Mouse (Mus musculus) forebrain, embryonic 14.5 days (tissue): ENCODE measurements around the gene Nav1. TPM values are rescaled to one million over a fixed set of nuclear protein-coding genes. Genes with fewer than 3 reads are reported as not detected.

ENCODE experiments used
- ATAC-seq: fragments of 200-750 bp; cut with Nextera tagmentation; 2 replicates; pipeline ENCODE4 v1.8.0; 2017; ENCODE audit warnings: mild to moderate bottlenecking, moderate library complexity
- DNase-seq: peaks from one replicate; pipeline ENCODE4 v3.0.0-alpha.2; 2015; ENCODE audit warnings: low spot score
- H3K27ac ChIP-seq: fragments of 300-500 bp; sonication (generic); 2 replicates; pipeline ENCODE4 v1.5.1; 2014; ENCODE audit warnings: low read depth, mild to moderate bottlenecking, control low read depth, low read length, moderate library complexity
- H3K27me3 ChIP-seq: fragments of 300-500 bp; sonication (generic); replicated peaks from 2 replicates; pipeline ENCODE4 v1.6.1; 2014; ENCODE audit warnings: low read length, control low read depth, mixed read lengths; ENCODE audit not compliant: control insufficient read depth, insufficient read depth
- H3K36me3 ChIP-seq: fragments of 300-500 bp; sonication (generic); 2 replicates; pipeline ENCODE4 v1.6.1; 2014; ENCODE audit warnings: low read length, control low read depth; ENCODE audit not compliant: control insufficient read depth, insufficient read depth
- H3K4me1 ChIP-seq: fragments of 300-500 bp; sonication (generic); 2 replicates; pipeline ENCODE4 v1.6.1; 2014; ENCODE audit warnings: antibody characterized with exemption, low read length, control low read depth; ENCODE audit not compliant: control insufficient read depth, insufficient read depth
- H3K4me2 ChIP-seq: fragments of 300-500 bp; sonication (generic); 2 replicates; pipeline ENCODE4 v1.6.1; 2014; ENCODE audit warnings: mild to moderate bottlenecking, control low read depth, low read length
- H3K4me3 ChIP-seq: fragments of 300-500 bp; sonication (generic); 2 replicates; pipeline ENCODE4 v1.5.1; 2014; ENCODE audit warnings: low read depth, low read length, control low read depth
- H3K9ac ChIP-seq: fragments of 300-500 bp; sonication (generic); 2 replicates; pipeline ENCODE4 v1.6.1; 2014; ENCODE audit warnings: mild to moderate bottlenecking, low read length, control low read depth, moderate library complexity
- H3K9me3 ChIP-seq: fragments of 300-500 bp; sonication (generic); replicated peaks from 2 replicates; pipeline ENCODE4 v1.6.1; 2016; ENCODE audit warnings: low read length, control low read depth, mixed read lengths; ENCODE audit not compliant: control insufficient read depth
- WGBS: fragments of 180-500 bp; shearing (Covaris S2); extraction: QIAGEN DNeasy Blood & Tissue Kit; methylation state at CpG from one replicate; pipeline ENCODE4 v1.1.7; 2014; 5-methylcytosine and 5-hydroxymethylcytosine counted together
- polyA plus RNA-seq: library from polyadenylated mRNA; unstranded; fragments of >200 nt; fragmentation: Nextera tagmentation; extraction: Ambion mirVana; gene quantifications from 2 replicates; pipeline ENCODE4 v1.2.1, GENCODE M21; 2014

The Nav1 gene
- polyA plus RNA-seq, result 26.1 and 38.3 TPM in 2 replicates

DNA sequence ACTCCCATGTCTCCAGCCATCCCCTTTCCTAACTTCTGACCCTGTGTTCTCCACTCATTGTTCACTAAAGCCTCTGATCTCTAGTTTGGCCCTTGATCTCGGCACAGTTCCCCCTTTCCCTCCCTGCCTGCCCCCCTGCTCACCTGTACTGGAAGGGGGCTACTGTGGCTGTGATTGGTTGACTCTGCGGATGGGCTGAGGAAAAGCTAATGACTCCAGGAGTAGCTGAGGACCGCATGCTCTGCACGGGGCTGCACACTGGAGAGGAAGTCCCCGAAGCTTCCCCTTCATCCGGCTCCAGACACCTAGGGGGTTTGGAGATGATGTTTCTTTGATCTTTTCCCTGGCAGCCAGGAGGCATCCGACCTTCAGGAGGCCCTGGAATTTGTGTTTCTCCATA is at the start of gene Nav1:
Gene Nav1 (minus strand): TSS at position 277 of the 400 bp plus-strand sequence.
- Histone ChIP-seq H3K27ac (no peak within 1 kb of the TSS), H3K4me2 (no peak within 1 kb of the TSS), H3K36me3 (no peaks in the 10 kb centered on the region), H3K4me1 (peaks cover 19% of the 10 kb centered on the region), H3K27me3 (no peaks in the 10 kb centered on the region), H3K9ac (no peak within 1 kb of the TSS), H3K9me3 (no peaks in the 10 kb centered on the region), H3K4me3 (no peak within 1 kb of the TSS)
- ATAC-seq (no peak), DNase-seq (no peak)
- WGBS, result 53% methylated on average over 7 of the region's 7 CpGs

DNA sequence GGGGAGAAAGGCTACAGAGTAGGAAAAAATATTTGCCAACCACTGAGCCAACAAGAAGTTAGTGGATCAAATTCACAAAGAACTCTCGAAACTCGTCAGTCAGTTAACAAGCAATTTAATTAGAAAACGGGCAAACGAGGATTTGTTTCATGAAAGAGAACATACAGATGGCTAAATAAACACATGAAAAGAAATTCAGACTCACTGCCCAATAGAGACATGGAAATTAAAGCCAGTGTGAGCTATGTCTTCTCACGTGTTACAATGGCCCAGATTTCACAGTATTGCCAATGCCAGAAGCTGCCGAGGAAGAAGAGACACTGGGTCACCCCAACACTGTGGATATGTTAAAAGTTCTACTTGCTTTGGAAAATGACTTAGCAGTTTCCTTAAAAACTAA is 46.8 kb upstream of the Nav1 start:
- no peak overlapping the region for H3K9ac ChIP-seq
- no peak overlapping the region for H3K27ac ChIP-seq
- H3K4me3 ChIP-seq, result no peak overlapping the region
- DNase-seq (peak; percentile 40), ATAC-seq (no peak; the same call in 1 of the 2 replicates)
- no peaks in the 10 kb centered on the region for H3K9me3 ChIP-seq
- no peaks in the 10 kb centered on the region for H3K36me3 ChIP-seq
- H3K4me1 ChIP-seq, result no peaks in the 10 kb centered on the region
- WGBS, result 40% methylated on average over 6 of the region's 6 CpGs
- no peak overlapping the region for H3K4me2 ChIP-seq
- H3K27me3 ChIP-seq, result no peaks in the 10 kb centered on the region

DNA sequence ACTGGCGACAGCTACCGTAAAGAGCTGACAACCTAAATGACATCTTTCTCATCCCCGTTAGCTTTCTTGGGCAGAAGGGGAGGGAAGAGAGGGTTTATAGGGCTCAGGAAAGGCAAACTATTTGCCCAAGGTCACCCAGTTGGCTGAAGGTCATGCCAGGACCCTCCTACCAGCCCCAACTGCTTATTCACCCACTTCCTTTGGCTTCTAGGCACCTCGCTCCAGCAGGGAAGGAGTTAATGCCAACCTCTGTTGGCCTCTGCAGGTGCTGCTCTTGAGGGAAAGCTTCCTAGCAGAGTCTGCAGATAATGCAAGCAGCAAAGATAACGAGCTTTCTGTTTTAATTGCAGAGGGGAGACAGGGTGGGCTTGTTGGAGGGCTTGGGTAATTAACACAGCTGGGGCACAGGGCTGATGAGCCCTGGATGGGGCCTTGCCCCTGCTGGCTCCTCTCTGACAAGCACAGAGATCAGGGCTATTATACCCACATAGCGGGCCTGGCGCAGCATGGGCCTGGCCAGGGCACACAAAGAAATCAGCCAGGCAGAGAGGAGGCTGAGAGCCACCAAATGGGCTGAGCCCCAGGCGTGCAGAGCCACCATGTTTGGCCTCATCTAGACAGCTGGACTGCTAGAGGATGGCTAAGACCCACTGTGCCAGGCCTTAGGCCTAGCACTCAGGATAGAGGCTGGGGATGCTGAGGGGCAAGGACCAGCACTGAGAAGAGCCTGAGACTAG is 38.5 kb upstream of the Nav1 start:
- ATAC-seq, result peak; percentile 86
- Histone ChIP-seq H3K27me3 (no peaks in the 10 kb centered on the region), H3K4me3 (no peak overlapping the region), H3K27ac (peak overlapping the region; percentile 63; the same call in 1 of the 2 replicates), H3K4me1 (peaks cover 17% of the 10 kb centered on the region), H3K9ac (peak overlapping the region; percentile 29; the same call in 1 of the 2 replicates), H3K36me3 (no peaks in the 10 kb centered on the region), H3K4me2 (no peak overlapping the region), H3K9me3 (no peaks in the 10 kb centered on the region)
- 31% methylated on average over 8 of the region's 8 CpGs for WGBS
- peak; percentile 54 for DNase-seq

DNA sequence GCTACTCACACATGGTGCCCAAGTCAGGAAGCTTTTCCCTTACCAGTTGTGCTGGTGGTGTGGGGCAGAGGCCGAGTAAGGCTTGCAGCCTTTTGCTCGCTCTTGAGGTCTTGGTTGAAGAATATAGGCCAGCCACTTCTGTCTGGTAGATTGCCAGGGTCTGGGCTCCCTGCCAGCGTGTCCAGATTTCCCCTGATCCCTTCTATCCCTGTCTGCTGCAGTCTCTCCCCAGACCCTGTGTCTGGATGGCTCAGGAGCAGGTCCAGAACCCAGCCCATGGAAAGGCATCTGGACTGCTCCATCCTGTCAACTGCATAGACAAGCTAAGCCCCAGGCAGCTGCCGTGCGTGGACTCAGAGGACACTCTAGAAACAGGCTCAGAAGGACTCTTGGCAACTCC is 37.0 kb upstream of the Nav1 start:
- WGBS, result 59% methylated on average over 5 of the region's 5 CpGs
- Histone ChIP-seq H3K27ac (no peak overlapping the region), H3K4me2 (no peak overlapping the region), H3K4me3 (no peak overlapping the region), H3K27me3 (no peaks in the 10 kb centered on the region), H3K4me1 (peaks cover 17% of the 10 kb centered on the region), H3K9ac (no peak overlapping the region), H3K9me3 (no peaks in the 10 kb centered on the region), H3K36me3 (no peaks in the 10 kb centered on the region)
- DNase-seq (no peak), ATAC-seq (no peak)

DNA sequence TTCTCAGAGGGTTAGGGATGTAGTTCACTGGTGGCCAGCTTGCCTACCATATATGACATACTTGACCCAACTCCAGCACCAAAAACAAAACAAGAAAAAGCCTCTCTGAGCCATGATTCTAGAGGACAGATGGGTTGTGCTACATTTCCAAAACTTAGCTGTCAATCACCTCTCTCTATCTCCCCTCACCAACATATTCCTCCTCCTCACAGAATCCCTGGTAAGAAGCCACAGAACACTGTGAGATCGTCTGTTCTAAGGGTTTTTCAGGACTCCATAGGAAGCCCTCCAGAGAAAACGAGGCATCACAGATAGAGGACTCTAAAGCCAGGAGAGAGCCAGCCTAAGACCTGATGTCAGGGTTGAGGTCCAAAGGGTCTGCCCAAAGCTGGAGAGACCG is 36.6 kb upstream of the Nav1 start:
- Histone ChIP-seq H3K9ac (no peak overlapping the region), H3K4me2 (no peak overlapping the region), H3K9me3 (no peaks in the 10 kb centered on the region), H3K27ac (no peak overlapping the region), H3K36me3 (no peaks in the 10 kb centered on the region), H3K4me3 (no peak overlapping the region), H3K27me3 (no peaks in the 10 kb centered on the region), H3K4me1 (peaks cover 17% of the 10 kb centered on the region)
- no peak for ATAC-seq
- WGBS, result 71% methylated on average over 3 of the region's 3 CpGs
- DNase-seq, result no peak

DNA sequence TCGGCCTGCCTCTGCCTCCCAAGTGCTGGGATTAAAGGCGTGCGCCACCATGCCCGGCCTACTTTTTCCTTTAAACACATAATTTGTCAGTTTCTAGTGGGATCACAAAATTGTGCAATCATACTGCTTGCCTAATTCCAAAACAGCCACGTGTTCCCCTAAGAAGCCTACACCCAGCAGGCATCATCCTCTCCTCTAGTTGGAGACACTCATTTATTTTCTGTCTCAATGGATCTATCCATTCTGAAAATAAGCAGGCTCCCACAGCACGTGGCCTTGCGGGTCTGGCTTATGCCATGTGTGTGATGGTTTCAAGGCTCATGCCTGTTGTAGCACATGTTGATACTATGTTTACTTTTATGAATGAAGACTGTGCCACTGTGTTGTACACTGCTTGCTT is 32.8 kb upstream of the Nav1 start:
- no peaks in the 10 kb centered on the region for H3K36me3 ChIP-seq
- H3K9me3 ChIP-seq, result no peaks in the 10 kb centered on the region
- 94% methylated on average over 7 of the region's 7 CpGs for WGBS
- no peak overlapping the region for H3K4me2 ChIP-seq
- H3K27ac ChIP-seq, result no peak overlapping the region
- H3K4me1 ChIP-seq, result peaks cover 9% of the 10 kb centered on the region
- DNase-seq, result no peak
- ATAC-seq, result no peak
- H3K27me3 ChIP-seq, result no peaks in the 10 kb centered on the region
- H3K9ac ChIP-seq, result no peak overlapping the region
- H3K4me3 ChIP-seq, result no peak overlapping the region

DNA sequence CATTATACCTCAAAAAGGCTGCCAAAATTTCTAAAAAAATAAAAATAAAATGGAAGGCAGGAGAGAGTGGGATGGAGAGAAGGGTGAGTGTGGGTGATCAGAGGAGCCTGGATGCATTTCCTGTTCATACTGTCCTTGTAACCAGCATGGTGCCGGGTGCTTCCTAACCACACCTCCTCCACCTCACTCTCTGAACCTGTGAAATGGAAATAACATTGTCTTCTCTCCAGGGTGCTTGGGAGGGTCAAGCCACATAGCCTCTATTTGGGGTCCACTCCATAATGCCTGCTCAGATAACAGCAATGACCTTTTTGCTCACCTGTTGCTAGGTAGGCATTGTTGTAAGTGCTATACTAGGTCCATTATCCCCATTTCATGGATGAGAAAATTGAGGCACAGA is 32.0 kb upstream of the Nav1 start:
- ATAC-seq (no peak), DNase-seq (no peak)
- Histone ChIP-seq H3K9me3 (no peaks in the 10 kb centered on the region), H3K27me3 (no peaks in the 10 kb centered on the region), H3K36me3 (no peaks in the 10 kb centered on the region), H3K4me3 (no peak overlapping the region), H3K27ac (no peak overlapping the region), H3K9ac (no peak overlapping the region), H3K4me2 (no peak overlapping the region), H3K4me1 (peaks cover 5% of the 10 kb centered on the region)
- 96% methylated on average over 1 of the region's 1 CpGs for WGBS

DNA sequence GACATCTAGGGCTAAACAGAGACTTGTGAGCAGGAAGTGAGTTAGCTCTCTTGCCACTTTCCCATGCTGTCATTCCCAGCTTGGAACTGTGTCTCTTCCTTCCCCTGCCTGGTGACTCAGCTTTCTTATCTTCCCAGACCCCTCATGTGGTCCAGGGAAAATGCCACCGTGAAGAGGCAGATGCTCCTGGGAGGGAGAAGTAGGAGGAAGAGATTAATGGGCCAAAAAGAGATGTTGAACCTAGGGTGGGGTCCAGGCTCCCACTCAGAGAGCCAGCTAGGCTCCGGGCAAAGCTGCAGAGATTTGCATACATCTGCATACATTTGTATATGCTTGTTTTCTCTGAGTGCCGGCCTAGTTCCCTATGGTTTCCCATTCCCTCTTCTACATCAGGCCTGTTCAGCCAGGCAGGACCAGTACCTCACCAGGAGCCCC is 30.5 kb upstream of the Nav1 start:
- Histone ChIP-seq H3K27ac (peak overlapping the region; percentile 29; the same call in 1 of the 2 replicates), H3K4me1 (peaks cover 3% of the 10 kb centered on the region), H3K4me3 (no peak overlapping the region), H3K27me3 (no peaks in the 10 kb centered on the region), H3K36me3 (no peaks in the 10 kb centered on the region), H3K9ac (no peak overlapping the region), H3K4me2 (no peak overlapping the region), H3K9me3 (no peaks in the 10 kb centered on the region)
- WGBS, result 2% methylated on average over 3 of the region's 3 CpGs
- DNase-seq (peak; percentile 46), ATAC-seq (peak; percentile 40; the same call in 1 of the 2 replicates)

DNA sequence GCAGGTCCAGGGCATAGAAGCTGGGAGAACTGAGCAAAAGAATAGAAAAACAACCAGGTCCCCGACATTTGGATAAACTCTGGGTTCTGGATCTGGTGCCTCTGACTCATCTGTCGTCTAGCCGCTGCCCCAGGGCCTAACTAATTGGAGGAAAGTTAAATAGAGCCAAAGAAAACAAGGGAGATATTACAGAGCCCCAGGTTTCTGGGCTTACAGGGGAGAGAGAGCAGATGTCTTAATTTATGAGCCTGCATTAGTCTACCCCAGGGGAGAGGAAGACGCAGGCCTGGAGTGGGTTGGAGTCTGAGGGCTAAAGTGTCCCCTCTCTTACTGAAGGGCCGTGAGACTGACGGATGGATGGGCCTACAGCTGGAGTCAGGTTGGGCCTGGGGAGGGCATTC is 29.0 kb upstream of the Nav1 start:
- H3K4me2 ChIP-seq, result no peak overlapping the region
- no peaks in the 10 kb centered on the region for H3K9me3 ChIP-seq
- no peak for ATAC-seq
- no peak overlapping the region for H3K27ac ChIP-seq
- WGBS, result 59% methylated on average over 6 of the region's 6 CpGs
- no peaks in the 10 kb centered on the region for H3K27me3 ChIP-seq
- no peaks in the 10 kb centered on the region for H3K36me3 ChIP-seq
- peaks cover 3% of the 10 kb centered on the region for H3K4me1 ChIP-seq
- no peak overlapping the region for H3K9ac ChIP-seq
- H3K4me3 ChIP-seq, result no peak overlapping the region
- no peak for DNase-seq
